Mouse (Mus musculus) small intestine, adult 2 months (tissue): ENCODE data around the gene Prss22. TPM values are rescaled to one million over a fixed set of nuclear protein-coding genes. Genes with fewer than 3 reads are reported as not detected.
"Not testable (repeated sequence)": the region's sequence is repeated elsewhere in the genome, so short reads cannot be mapped to it uniquely, and the experiment has no call there.

Experiments
- H3K27ac ChIP-seq: fragments of 200-500 bp; 2 replicates; pipeline ENCODE4 v1.5.1; 2012; ENCODE audit warnings: low read depth, low read length, control low read depth, inconsistent platforms; ENCODE audit not compliant: insufficient read depth
- H3K27me3 ChIP-seq: fragments of 200-500 bp; 2 replicates; pipeline ENCODE4 v1.6.1; 2012; ENCODE audit warnings: mild to moderate bottlenecking, moderate library complexity, low read length, inconsistent platforms; ENCODE audit not compliant: control insufficient read depth, insufficient read depth
- H3K36me3 ChIP-seq: fragments of 200-500 bp; 2 replicates; pipeline ENCODE4 v1.6.1; 2012; ENCODE audit warnings: mild to moderate bottlenecking, low read length, control low read depth, inconsistent platforms; ENCODE audit not compliant: control insufficient read depth, insufficient read depth
- H3K4me1 ChIP-seq: fragments of 200-500 bp; 2 replicates; pipeline ENCODE4 v1.6.1; 2012; ENCODE audit warnings: low read length, inconsistent platforms, mixed read lengths; ENCODE audit not compliant: control insufficient read depth, insufficient read depth, insufficient read length
- H3K4me3 ChIP-seq: fragments of 200-500 bp; 2 replicates; pipeline ENCODE4 v1.5.1; 2012; ENCODE audit warnings: low read depth, mild to moderate bottlenecking, control low read depth, inconsistent platforms, low read length, moderate library complexity
- CTCF ChIP-seq: fragments of 200-500 bp; IDR thresholded peaks from 2 replicates; pipeline ENCODE4 v1.5.1; 2012; ENCODE audit warnings: low read depth, mild to moderate bottlenecking, control low read depth, inconsistent platforms, low read length, moderate library complexity, mixed read lengths; ENCODE audit not compliant: insufficient replicate concordance, insufficient read length; ENCODE audit errors: extremely low read depth
- POLR2A ChIP-seq: fragments of 200-500 bp; IDR thresholded peaks from 2 replicates; pipeline ENCODE4 v1.6.1; 2012; ENCODE audit warnings: low read depth, mild to moderate bottlenecking, control low read depth, inconsistent platforms, low read length, moderate library complexity
- WGBS: fragments of 180-500 bp; shearing (Covaris S2); methylation state at CpG from one replicate; pipeline ENCODE4 v1.1.7; 2018; 5-methylcytosine and 5-hydroxymethylcytosine counted together
- polyA plus RNA-seq: library from polyadenylated mRNA; depleted of rRNA; stranded (reverse); fragments of >200 nt; gene quantifications from 2 replicates; pipeline ENCODE4 v1.2.3, GENCODE M21; 2012

The Prss22 gene
- polyA plus RNA-seq, 1 experiment: 0.25 TPM

DNA sequence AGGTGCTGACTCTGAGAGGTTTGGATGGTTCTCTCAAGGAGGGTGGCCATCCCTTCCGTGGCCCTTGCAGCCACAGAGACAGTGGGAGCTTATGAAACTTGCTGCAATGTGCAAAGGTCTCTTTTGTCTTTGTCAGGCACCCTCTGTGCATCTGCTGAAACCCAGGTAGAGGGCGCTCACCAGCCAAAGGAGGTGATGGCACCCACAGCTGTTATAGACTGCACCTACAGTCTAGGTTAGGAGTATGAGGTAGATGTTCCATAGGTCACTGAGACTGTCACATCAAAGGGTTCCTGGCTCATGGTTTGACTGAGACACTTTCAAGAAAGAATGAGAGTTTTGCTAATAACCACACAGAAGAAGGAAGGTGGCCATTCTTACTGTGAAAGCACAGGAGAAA, 29.1 kb downstream of the Prss22 start:
- WGBS: 38% methylated on average over 2 of the region's 2 CpGs
- no peaks in the 10 kb centered on the region for H3K27me3 ChIP-seq
- H3K27ac ChIP-seq: peak overlapping the region; percentile 99
- H3K36me3 ChIP-seq: peaks cover 16% of the 10 kb centered on the region
- no peak overlapping the region for H3K4me3 ChIP-seq
- H3K4me1 ChIP-seq: peaks cover 31% of the 10 kb centered on the region; the same call in 1 of the 2 replicates
- TF ChIP-seq POLR2A: peak; percentile 33; the same call in 1 of the 2 replicates
- TF ChIP-seq CTCF: peak; percentile 50; the same call in 1 of the 2 replicates

DNA sequence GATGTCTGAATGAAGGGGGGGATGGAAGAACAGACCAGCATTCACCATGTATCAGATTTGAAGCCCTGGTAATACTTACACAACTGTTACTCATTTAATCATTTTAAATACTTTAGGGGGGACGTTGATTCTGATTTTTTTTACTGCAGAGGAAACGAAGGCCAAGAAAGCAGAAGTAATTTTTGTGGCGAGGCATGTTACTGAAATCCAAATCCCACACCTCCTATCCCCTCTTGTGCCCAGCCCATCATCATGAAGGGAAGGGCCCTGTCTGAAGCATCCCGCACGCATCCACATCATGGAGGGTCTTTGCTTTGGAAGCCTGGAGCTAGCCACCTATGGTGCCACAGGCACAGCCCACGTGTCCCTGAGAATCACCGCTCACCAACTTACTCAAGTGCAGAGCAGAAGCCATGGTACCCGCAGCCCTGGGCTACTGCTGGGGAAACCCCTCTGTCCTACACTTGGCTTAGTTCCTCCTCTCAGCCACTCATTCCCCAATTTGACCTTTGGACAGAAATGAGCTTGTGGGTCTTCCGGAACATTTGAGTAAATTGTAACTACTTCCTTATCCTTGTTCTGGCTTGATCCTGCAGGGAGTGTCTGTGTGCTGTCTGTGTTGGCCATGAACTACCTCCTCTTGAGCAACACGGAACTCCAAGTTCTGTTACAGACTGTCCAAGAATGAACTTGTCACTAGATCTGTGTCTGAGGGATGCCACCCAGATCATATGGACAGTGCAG, 31.1 kb downstream of the Prss22 start:
- H3K27me3 ChIP-seq: no peaks in the 10 kb centered on the region
- H3K4me1 ChIP-seq: peaks cover 38% of the 10 kb centered on the region; the same call in 1 of the 2 replicates
- no peaks in the 10 kb centered on the region; the same call in 1 of the 2 replicates for H3K36me3 ChIP-seq
- WGBS: 42% methylated on average over 10 of the region's 10 CpGs
- peak overlapping the region; percentile 99 for H3K27ac ChIP-seq
- peak overlapping the region; percentile 27; the same call in 1 of the 2 replicates for H3K4me3 ChIP-seq
- TF ChIP-seq POLR2A (no peak), CTCF (no peak)

DNA sequence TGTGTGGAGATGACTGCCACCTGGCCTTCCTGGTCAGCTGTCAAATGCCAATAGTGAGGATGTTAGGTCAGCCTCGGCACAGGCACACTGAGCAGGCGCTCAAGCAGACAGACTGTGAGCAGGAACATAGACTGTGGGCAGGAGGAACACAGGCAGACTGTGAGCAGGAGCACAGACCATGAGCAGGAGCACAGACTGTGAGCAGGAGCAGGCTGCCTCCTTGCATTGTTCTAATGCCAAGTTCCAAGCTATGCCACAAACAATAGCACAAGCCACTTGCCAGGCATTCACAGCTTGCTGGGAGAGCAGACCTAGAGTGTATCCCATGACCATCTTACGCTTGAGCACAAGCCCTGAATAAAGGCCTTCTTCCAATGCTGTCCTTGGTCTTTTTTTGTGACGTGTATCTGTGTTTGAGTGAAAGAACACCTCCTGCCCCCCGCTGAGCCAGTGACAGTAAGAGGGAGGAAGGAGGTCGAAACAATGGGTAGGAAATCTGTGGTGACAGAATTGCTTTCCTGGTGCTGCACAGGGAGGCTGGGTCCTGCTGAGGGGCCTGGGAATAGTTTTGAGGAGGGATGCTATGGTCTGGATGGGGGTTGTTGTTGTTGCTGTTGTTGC, 32.0 kb downstream of the Prss22 start:
- H3K4me3 ChIP-seq: no peak overlapping the region
- TF ChIP-seq CTCF (no peak), POLR2A (no peak)
- H3K27ac ChIP-seq: no peak overlapping the region
- H3K27me3 ChIP-seq: no peaks in the 10 kb centered on the region
- no peaks in the 10 kb centered on the region for H3K36me3 ChIP-seq
- H3K4me1 ChIP-seq: peaks cover 44% of the 10 kb centered on the region; the same call in 1 of the 2 replicates
- 76% methylated on average over 6 of the region's 6 CpGs for WGBS

DNA sequence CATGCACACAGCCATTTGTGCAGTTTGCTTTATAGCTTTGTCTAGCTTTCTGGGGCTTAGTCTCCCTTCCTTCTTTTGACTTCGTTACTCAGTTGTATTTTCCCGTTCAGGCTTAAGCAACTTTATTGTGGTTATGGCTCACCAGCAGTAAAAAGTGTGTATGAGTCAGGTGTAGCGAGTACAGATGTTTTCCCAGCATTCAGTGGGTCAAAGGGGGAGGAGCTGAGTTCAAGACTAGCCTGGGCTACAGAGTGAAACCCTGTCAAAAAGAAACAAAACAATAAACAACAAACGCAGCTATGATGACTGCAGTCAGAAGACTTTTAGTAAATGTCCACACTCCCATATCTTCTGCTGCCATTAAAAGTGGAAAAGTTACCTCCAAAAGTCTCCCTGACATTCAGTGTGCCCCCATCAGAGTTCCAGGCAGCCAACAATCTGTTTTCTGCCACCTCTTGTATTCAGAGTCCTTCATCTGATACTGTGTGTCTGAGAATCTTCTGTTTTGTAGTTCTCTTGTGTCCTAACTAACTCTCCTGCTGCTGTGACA, 36.3 kb downstream of the Prss22 start:
- Histone ChIP-seq H3K4me3 (no peak overlapping the region), H3K4me1 (peaks cover 38% of the 10 kb centered on the region; the same call in 1 of the 2 replicates), H3K36me3 (no peaks in the 10 kb centered on the region), H3K27me3 (no peaks in the 10 kb centered on the region), H3K27ac (peak overlapping the region; percentile 100)
- TF ChIP-seq POLR2A (no peak), CTCF (no peak)
- 18% methylated on average over 4 of the region's 4 CpGs for WGBS

DNA sequence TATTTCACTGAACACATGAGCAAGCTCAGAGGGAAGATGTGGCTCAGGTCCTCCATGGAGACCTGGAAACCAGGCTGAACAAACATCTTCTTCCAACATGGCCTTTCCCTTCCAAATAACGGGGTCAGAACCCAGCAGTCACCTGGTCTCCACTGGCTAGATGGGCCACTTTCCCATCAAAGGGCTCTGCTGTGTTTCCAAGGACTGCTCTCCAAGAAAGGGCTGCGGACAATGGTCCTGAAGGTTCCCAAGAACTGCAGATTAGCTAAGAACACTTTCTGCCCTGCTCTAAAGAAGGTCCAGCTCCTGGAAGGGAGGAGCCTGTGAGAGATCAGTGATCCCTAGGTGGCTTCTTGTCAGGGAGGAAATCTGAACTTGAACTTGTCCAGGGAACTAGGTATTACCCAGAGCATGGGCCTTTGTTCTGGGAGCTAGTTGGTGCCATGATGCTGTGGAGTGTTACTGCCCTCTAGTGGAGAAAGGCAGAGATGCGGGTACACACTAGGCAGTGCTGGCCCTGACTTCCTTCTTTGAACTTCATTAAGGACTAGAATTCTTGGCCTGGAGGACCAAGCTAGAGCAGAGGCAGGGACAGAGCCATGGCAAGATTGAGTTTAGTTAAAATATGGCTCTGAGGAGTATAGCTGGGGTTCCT, 37.7 kb downstream of the Prss22 start:
- Histone ChIP-seq H3K27me3 (no peaks in the 10 kb centered on the region), H3K36me3 (no peaks in the 10 kb centered on the region), H3K4me3 (no peak overlapping the region), H3K4me1 (peaks cover 25% of the 10 kb centered on the region; the same call in 1 of the 2 replicates), H3K27ac (peak overlapping the region; percentile 76)
- peak; percentile 94; the same call in 1 of the 2 replicates for TF ChIP-seq CTCF
- TF ChIP-seq POLR2A: no peak
- WGBS: 37% methylated on average over 3 of the region's 3 CpGs

DNA sequence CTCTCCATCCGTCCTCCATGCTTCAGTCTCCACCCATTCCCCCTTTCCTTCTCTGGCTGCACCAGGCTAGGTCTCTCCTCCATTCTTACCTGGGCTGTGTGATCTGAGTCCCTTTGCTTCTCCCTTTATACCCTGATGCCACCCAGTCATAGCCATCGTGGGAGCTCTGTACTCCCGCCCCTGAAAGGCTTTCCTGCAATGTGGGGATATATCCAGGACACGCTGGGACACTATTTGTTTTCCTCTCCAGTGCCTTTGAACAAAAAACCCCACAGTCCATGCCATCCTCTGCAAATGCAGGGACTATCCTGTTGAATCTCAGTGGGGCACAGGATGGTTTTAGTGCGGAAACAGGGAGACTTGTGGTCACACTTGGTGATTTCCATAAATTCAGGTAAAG, 42.7 kb downstream of the Prss22 start, which contains the start of gene Sbpl:
Sbpl (minus strand) TSS at position 101 of the 400 bp plus-strand sequence.
- 85% methylated on average over 5 of the region's 5 CpGs for WGBS
- no peaks in the 10 kb centered on the region for H3K36me3 ChIP-seq

DNA sequence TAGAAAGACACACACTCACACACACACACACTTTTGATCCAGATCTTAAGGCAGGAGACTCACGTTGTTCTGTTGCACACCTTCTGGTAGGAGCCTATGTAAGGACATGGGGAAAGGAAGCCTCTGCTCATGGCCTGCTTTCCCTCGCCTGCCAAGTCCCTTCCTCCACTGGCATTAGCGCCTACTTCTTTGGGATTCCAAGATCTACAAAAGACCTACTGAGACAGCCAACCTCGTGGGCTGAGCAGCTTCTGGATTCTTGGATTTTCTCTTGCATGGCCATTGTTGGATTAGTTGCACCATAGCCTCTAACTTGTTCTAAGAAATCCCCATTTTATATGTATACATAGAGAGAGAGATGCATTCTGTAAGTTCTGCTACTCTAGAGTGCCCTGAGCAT, 47.1 kb downstream of the Prss22 start:
- H3K27me3 ChIP-seq, H3K4me1 ChIP-seq, H3K4me3 ChIP-seq, H3K27ac ChIP-seq, H3K36me3 ChIP-seq: not testable (repeated sequence)
- 74% methylated on average over 4 of the region's 4 CpGs for WGBS

More for the DNA sequence above, 42.7 kb downstream of the Prss22 start, which contains the start of gene Sbpl:
- Histone ChIP-seq H3K27me3 (no peaks in the 10 kb centered on the region), H3K4me3 (no peak within 1 kb of the TSS), H3K27ac (no peak within 1 kb of the TSS), H3K4me1 (peaks cover 8% of the 10 kb centered on the region; the same call in 1 of the 2 replicates)
- TF ChIP-seq CTCF (no peak), POLR2A (no peak)
